Mouse (Mus musculus) left cerebral cortex, postnatal 36 days (tissue): ENCODE measurements at regions not wholly inside any gene's neighbourhood (a gene's known extent, or its start where the extent isn't known, plus 50 kb on each side); places are given as distances from the start of the nearest gene placed in this dataset.

Experiments used
- DNase-seq, 2 experiments: peaks; one replicate each; pipeline ENCODE4 v3.0.0; 2021 to 2022; ENCODE audit warnings: low spot score in 2 of 2, mixed read lengths in 1 of 2
- intact Hi-C: fragments of 180-260 bp; cut with DNase I; formaldehyde crosslinking; loops from one replicate; pipeline ENCODE4 v1.15.1; 2025

DNA sequence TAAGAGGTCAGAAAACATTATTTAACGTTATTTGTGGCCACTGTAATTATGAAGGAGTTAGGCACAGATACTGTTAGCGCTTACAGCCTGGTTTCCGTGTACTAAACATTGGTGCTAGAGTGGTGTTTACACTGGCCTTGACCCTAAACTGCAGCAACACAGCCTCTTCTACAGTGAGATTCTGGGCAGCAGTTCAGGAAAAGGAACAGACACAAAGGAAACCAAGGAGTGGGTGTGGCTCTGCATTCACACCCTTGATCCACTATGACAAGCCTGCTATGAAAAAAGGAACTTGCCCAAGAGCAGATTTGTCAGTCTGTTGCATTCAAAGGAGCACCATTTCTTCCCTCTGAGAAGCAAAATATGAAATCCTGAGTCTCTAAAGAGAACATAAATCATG is 356.7 kb downstream of the Bckdhb start:
- DNase-seq, result no peak
- intact Hi-C loops, result no loop called here

DNA sequence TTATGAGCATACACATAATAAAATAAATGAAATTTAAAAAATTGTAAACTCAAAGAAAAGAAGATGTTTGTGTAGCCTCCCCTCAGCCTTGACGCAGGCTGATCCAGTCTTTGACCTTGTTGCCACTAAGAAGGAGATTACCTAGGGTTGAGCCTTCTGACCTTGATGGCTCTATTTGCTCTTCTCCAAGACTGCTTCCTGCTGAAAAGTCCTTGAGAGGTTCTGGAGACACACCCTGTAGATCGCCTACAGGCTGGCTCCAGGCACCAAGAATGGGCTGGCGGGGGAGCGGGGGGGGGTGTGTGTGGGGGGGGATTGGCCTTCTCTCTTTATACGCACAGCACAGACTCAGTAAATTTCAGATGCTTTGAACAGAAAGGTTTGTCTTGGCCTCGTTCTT is 358.4 kb downstream of the Bckdhb start:
- intact Hi-C loops, result no loop called here
- no peak for DNase-seq

DNA sequence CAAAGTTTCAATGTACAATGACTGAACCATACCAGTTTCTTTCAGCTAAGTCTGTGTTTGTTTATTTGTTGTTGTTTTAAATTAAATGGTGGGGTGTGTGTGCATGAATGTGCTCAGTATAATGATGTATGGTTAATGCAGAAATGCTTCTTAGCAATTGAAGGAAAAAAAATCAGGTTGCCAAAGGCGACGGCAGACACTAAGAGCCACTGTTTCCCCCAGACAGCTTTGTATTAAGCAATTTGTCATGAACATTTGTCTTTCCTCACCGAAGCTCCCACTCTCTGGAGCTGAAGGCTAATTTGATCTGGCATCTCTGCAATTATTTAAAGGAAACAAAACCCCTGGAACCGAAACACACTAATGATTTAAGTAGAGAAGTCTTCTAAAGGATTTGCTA is 360.7 kb downstream of the Bckdhb start:
- DNase-seq, result no peak
- intact Hi-C loops, result no loop called here

DNA sequence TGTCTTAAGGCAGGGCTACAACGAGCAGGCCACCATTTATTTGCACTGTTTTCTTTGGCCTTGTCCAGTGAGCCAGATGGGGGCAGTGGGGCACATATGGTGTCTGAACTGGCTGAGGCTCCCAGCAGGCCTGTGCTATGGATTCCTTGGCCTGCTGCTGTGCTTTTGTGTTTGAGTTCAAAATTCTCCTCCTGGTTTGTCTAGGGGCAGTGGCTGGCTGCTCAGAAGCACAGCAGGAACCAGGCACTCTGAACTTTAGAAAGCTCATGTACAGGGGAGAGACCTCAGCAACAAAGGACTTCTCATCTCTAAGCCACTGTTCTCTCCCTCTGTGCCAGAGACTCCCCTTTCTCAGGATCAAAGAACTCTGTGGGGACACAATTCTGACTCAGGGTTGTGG is 370.9 kb downstream of the Bckdhb start:
- DNase-seq, result no peak
- intact Hi-C loops, result no loop called here

DNA sequence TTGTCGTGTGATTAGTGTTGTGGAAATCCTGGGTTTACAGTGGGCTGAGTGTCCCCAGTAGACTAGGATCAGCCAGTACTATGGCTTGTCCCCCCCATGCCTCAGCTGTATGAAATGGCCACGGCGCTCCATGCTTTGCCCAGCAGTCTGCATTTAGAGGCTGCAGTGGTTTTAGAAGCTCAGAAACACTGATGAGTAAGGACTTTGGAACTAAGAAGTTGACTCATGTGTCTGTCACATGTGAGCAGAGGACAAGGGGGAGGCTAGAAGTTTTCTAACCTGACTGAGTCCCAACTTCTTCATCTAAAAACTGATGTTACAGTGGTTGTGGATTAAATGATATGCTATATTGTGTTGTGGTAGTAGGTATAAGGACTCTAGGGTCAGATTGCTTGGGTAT is 371.5 kb downstream of the Bckdhb start:
- no peak for DNase-seq
- intact Hi-C loops, result no loop called here

DNA sequence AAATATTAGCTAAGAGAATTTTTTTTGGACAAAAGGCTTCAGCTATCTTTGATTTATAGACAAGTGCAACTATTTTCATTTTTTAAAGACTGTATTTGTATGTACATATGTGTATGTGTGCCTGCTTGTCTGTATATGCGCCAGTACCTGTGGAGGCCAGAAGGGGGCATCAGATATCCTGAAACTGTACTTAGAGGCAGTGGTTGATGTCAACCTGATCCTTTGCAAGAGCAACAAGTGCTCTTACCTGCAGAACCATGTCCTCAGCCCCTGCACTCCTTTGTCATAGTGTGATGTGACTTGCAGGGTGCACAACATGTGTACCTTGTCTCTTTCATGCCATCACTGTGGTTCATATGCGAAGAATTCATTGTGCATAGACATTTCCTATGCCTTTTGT is 379.5 kb downstream of the Bckdhb start:
- DNase-seq, result no peak
- intact Hi-C loops, result no loop called here

DNA sequence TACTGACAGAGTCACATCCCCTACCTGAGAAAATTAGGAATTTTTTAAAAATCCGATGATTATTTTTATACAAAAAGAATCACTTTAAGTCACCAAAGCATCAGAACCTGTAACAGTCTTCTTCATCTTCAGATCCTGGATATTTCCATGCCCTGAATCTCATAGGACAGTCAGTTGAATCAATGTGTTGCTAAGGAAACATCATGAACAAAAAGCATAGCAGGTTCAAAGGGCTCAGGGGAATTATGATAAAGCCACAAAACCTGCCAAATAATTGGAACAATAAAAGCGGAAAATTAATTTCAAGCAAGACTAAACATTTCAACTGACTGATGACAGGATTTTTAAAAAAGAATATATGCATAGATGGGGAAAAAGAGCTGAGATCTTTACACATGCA is 393.9 kb downstream of the Bckdhb start:
- DNase-seq, result no peak
- intact Hi-C loops, result no loop called here

DNA sequence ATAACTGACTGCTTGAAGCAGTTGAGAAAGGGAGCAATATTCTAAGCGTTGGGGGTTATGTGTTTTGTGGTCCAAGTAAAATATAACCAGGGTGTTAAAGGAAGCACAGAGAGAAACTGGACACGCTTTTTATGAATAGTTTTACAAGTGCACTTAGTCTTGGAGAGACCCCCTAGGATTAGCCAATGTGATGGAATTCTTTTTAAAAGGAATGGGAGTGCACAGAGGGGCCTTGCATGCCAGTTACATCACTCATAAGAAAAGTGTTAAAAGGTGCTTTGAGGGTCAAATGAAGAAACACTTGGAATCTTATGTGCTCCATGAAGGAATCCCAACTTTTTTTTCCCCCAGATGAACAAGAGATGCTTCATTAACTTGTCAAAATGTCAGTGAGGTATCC is 394.4 kb downstream of the Bckdhb start:
- intact Hi-C loops, result no loop called here

DNA sequence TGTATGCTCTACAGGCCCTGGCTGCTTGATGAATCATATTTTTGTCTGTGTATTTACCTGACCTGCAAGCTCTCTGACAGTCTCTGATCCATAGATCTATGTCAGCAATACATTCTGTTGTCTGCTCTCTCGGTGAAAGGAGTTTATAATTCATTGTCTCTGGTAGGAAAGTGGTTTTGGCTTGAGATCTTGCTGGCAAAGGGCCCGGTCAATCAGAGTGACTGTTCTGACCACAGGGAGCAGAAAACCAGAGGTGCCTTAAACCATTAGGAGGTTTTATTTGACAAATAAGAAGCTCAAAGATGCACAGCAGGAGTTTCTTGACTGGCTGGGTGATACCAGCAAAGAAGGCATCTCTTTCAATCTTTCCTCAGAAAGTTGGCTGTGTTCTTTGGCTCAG is 398.2 kb downstream of the Bckdhb start:
- intact Hi-C loops, result no loop called here
- no peak for DNase-seq

More for the DNA sequence above, 394.4 kb downstream of the Bckdhb start:
- no peak for DNase-seq

DNA sequence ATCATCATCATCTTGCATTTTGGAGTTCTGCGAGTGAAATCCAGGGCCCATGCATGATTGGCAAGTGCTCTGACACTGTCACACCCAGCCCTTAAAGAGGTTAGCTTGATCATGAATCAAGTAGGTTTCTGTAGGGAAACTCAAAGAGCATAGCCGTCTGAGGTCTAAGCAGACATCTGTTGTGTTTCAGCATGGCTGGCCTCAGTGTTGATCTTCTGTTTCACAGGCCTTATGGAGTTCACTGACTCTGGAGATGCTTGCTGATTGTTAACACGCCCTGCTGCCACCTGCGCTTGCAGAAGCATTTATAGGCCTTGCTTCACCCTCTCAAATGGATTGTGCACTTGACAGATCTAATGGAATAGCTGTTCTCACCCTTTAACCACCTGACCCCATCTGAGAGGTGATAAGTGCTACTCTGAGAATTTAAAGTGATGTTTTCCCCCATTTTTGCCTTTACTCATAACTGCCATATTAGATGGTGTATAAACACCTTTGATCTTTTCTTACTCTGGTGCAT is 406.2 kb downstream of the Bckdhb start:
- no peak for DNase-seq
- intact Hi-C loops, result no loop called here

DNA sequence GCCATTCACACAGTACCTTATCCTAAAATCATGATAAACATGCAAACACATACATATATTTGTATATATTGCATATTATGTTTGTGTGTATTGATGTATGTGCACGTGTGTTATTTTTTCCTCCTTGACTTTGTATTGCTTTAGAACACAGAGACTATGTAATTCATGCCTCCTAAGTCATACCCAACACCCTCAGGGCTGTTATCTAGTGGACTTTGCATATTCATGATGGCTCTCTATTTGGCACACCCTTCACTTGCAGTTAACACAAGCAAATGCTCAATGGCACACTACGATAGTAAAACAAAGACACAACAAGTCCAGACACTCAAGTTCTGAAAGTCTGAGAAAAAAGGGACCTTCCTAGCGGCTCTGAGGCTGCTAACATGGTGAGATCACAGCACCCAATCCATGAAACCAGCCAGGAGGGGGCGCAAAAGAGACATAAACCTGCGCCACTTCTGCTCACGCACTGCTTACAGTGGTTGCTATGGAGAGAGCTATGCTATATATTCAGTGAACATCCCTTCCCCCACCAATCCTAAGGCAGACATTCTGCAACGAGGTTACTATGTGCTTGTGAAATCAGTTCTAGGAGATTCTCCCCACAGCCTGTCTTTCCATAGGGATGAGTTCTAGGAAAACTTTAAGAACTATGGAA is 418.6 kb downstream of the Bckdhb start:
- intact Hi-C loops, result loop anchor here (5.0 kb wide), 1 partner anchor 984 kb away; the partner anchor contains the start of gene Tent5a
- DNase-seq, result peak; percentile 77 to 82

DNA sequence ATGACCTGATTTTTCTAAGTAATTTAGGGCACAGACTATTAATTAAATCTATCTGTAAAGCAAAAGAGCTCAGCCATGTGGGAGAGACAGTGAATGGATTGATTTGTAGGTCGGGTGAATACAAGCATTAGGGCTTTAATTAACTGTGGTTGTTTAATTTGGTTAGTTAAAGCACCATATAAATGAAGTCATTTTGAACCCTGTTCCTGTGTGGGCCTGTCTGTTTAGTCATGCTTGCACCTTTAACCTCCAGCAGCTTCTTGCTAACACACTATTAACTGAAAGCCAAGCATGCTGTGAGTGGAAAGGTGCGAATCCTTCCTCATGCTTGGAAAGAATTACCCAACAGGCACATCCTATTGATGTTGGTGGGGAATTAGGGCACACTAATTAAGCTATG is 425.3 kb downstream of the Bckdhb start:
- no peak for DNase-seq
- intact Hi-C loops, result no loop called here

DNA sequence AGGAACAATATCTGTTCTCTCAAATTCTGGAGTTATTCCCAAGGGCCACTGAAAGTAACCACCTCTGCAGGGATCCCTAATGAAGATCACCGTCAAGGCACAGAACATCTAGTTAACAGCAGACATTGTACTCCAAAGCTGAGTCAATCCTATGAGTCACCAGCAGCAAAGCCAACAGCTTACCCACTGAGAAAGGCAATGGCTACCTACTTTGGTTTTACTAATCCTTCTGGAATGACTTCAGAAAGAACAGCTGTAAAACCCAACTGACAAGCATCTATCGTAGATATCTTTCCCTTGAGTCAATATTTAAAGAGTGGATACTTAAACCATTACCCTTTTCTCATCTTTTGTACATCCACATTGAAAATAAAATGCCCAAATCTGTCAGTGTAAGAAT is 429.5 kb downstream of the Bckdhb start:
- DNase-seq, result no peak
- intact Hi-C loops, result no loop called here

DNA sequence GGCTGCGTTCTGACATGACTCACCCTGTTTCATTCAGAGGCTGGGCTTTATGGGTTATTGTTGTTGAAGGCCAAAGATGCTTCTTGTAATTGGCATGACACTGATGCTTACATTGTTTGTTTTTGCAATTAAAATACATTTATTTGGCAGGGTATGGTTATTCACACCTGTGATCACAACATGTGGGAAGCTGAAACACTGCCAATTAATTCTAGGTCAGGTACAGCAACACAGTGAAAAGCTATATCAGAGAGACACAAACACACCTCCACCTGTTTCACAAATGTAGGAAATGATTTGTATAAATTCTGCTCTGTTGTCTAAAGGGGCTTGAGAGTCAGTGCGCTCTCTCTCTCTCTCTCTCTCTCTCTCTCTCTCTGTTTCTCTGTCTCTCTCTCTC is 431.2 kb downstream of the Bckdhb start:
- intact Hi-C loops, result no loop called here
- DNase-seq, result no peak

DNA sequence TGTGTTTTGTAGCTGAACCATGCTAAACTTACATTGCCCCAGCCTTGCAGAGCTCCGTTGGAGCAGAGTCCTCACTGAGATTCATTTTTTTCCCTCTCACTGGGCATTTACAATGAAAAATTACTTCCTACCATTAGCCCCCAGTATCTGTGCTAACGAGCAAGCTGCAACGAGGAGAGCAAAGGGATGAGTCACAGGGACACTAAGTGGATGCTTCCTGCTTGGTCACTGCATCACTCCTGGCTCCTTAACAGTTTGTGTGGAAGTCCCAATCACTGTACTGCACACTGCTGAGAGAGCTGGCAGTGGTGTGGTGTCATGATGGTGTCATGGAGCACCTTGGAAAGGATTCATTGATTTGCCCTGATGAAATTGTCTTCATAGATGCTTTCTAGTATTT is 434.9 kb downstream of the Bckdhb start:
- intact Hi-C loops, result no loop called here
- no peak for DNase-seq

DNA sequence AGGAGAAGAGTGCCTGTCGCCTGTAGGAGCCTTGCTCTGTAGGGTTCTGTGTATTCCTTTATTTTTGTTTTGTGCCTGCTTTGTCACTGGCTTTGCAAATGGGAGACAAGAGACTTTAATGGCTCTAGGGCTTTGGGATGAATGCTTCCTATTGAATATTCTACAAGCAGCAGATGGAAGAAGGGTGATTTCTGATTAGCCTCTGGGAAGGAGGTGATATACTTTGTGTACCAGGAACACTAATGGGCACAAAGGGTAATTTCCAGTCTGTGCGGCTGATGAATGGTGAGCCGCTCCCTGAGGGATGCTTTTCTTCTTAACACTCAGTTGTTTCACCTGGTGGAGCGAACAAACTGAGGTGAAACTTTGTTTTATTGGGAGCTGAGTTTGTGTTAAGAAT is 435.5 kb downstream of the Bckdhb start:
- intact Hi-C loops, result no loop called here
- DNase-seq, result no peak

DNA sequence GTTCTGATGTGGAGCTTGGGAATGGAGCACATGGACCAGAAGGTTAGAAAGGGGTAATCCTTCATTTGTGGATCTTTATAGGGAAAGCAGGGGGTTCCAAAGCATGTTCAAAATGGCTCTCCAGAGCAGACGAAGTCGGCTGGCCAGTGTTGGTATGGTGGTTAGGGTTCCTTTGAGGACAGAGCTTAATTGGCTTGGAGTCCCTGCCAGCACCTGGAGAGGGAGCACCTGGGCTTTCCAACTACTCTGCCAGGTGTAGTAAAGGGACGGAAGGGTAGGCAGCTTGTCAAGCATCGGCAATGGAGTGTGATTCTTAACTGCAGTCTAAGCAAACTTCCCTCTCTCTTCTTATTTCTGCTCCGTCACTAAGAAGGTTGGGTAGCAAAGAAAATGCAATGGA is 438.5 kb downstream of the Bckdhb start:
- intact Hi-C loops, result no loop called here
- DNase-seq, result no peak

DNA sequence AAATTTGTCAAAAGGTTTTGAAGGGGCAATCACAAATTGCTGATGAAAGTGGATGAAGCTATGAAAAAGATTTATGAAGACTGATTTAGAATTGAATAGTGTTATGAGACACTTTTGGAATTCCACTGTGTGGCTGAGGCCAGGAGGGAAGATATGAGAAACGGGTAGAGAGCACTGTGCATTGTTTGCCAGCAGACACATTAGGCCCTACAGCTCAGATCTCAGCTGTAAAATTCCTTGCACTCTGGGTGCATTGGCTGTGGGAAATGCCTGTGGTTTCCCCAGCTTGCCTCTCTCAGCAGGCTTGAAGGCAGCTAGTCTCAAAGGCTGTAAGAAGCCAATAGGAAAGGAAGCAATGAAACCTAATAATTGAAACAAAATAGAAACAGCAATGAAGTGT is 444.3 kb downstream of the Bckdhb start:
- intact Hi-C loops, result no loop called here

DNA sequence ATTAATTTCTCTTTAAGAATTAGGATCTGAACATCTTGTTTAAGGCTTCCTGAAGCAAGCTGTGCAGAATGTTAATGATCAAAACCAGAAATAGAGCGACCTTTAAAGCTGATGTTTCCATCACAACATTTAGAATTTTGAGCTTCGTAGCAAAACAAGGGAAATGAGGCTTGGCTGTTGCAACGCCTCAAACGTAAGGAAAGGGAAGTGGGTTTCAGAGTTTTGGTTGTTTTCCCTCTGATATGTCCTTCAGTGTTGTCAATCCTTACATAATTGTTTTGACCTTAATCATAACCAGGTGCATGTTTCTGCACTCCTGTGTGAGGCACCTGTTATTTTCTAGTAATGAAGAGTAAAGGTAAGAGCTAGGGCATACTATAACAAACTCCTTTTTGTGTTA is 445.3 kb downstream of the Bckdhb start:
- intact Hi-C loops, result no loop called here
- DNase-seq, result no peak

More for the DNA sequence above, 444.3 kb downstream of the Bckdhb start:
- no peak for DNase-seq

DNA sequence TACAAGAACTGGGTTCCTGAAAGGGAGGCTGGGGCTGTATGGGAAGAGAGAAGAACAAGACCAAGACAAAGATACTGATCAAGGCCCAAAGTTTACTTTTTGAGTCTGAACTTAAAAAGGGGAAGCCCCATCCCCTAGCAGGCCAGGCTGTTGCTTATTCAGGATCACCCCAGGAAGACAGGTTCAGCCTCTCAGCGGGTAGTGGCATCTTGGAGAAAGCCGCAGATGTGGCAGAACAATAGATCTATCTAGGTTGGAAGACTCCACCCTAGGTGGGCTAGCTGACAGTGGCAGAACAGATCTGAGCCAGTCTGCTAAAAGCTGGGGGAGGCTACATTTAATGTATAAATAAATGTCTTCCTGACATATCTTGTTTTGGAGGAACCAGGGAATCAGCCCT is 450.8 kb downstream of the Bckdhb start:
- no peak for DNase-seq
- intact Hi-C loops, result no loop called here

DNA sequence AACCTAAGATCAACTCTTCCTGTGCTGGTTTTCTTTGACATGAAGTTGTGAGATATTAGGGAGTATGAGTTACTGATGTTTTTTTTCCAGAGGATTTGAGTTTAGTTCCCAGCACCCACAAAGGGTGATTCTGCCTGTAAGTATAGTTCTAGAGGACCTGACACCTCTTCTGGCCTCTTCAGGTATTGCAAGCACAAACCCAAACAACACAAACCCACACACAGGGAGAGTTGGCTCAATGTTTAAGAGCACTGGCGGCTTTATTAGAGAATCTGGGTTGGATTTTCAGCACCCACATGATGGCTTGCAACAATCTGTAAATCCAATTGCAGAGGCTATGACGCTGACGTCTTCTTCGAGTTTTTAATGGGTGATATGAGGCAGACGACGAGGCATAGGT is 451.7 kb downstream of the Bckdhb start:
- intact Hi-C loops, result no loop called here
- DNase-seq, result no peak

DNA sequence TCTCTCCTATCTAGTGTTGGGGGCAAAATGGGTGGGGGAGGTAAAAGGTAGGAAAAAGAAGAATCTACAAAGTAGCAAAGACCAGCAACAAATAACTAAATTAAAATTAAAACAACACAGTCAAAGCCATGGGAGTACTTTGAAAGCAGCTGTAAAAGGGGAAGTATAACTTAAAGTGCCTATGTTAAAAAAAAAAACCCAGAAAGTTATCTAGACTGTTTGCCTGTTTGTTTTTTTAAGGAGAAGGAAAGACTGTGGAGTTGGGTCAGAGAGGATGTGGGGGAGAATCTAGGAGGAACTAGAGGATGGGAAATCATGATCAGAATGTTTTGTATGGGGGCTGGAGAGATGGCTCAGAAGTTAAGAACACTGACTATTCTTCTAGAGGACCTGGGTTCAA is 457.0 kb downstream of the Bckdhb start:
- intact Hi-C loops, result no loop called here
- DNase-seq, result no peak
